Mouse (Mus musculus) fibroblast of lung, adult 2 months (primary cell): Measurements from ENCODE around the gene St8sia1.

Experiments used
- DNase-seq: peaks from one replicate; pipeline ENCODE4 v3.0.0-alpha.2; 2011; ENCODE audit warnings: low read depth

The St8sia1 gene

GRCm38 (mm10) chr6:142863881-142864280, 100.4 kb downstream of the St8sia1 start:
- no peak for DNase-seq

- no peak for DNase-seq
Observed at GRCm38 (mm10) chr6:142862265-142862664, 102.0 kb downstream of the St8sia1 start.

- no peak for DNase-seq
Observed at GRCm38 (mm10) chr6:142860396-142860795, 103.9 kb downstream of the St8sia1 start.

GRCm38 (mm10) chr6:142859946-142860345, 104.3 kb downstream of the St8sia1 start:
- DNase-seq, result no peak

- DNase-seq, result no peak
Observed at GRCm38 (mm10) chr6:142858937-142859336, 105.3 kb downstream of the St8sia1 start.

GRCm38 (mm10) chr6:142856258-142856874, 107.9 kb downstream of the St8sia1 start:
- no peak for DNase-seq

GRCm38 (mm10) chr6:142855761-142856160, 108.5 kb downstream of the St8sia1 start:
- no peak for DNase-seq

- no peak for DNase-seq
Observed at GRCm38 (mm10) chr6:142852419-142853377, 111.6 kb downstream of the St8sia1 start.

- no peak for DNase-seq
Observed at GRCm38 (mm10) chr6:142850436-142850835, 113.8 kb downstream of the St8sia1 start.

GRCm38 (mm10) chr6:142849326-142849725, 114.9 kb downstream of the St8sia1 start:
- no peak for DNase-seq

- no peak for DNase-seq
Observed at GRCm38 (mm10) chr6:142847914-142848674, 116.2 kb downstream of the St8sia1 start.

- DNase-seq, result no peak
Observed at GRCm38 (mm10) chr6:142846855-142847254, 117.4 kb downstream of the St8sia1 start.

GRCm38 (mm10) chr6:142845066-142845465, 119.2 kb downstream of the St8sia1 start:
- no peak for DNase-seq

GRCm38 (mm10) chr6:142844061-142844460, 120.2 kb downstream of the St8sia1 start:
- no peak for DNase-seq

GRCm38 (mm10) chr6:142838501-142838900, 125.8 kb downstream of the St8sia1 start:
- DNase-seq, result no peak

GRCm38 (mm10) chr6:142837326-142837725, 126.9 kb downstream of the St8sia1 start:
- DNase-seq, result no peak

GRCm38 (mm10) chr6:142835726-142836125, 128.5 kb downstream of the St8sia1 start:
- no peak for DNase-seq

- DNase-seq, result no peak
Observed at GRCm38 (mm10) chr6:142834911-142835310, 129.3 kb downstream of the St8sia1 start.

- DNase-seq, result no peak
Observed at GRCm38 (mm10) chr6:142831706-142832105, 132.5 kb downstream of the St8sia1 start.

GRCm38 (mm10) chr6:142831243-142831642, 133.0 kb downstream of the St8sia1 start:
- DNase-seq, result no peak

GRCm38 (mm10) chr6:142830221-142830620, 134.0 kb downstream of the St8sia1 start:
- no peak for DNase-seq

- no peak for DNase-seq
Observed at GRCm38 (mm10) chr6:142825449-142825848, 138.8 kb downstream of the St8sia1 start.
